Mouse (Mus musculus) spleen, postnatal 10 days (tissue): ENCODE measurements around the gene Dsel.

Source experiments
- DNase-seq, 2 experiments: peaks; one replicate each; pipeline ENCODE4 v3.0.0; 2021 to 2022; ENCODE audit warnings: low spot score in 2 of 2

The Dsel gene

DNA sequence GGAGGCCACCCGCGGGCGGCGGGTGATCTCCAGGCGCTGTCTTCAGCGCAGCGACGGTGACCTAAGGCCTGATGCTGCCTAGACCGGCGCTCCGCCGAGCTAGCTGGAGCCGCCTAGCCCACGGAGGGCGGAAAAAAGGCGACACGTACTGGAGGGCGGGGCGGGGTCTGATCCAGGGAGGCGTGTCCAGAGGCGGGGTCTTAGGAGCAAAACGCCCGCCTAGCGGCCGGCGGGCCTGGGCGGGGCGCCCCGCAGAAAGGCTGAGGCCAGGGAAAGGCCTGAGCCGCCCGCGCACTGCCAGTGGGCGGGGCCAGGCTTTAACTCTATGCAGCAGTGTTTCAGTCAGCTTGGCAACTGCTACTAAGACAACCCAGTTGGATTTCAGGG, at the start of gene Dsel:
Dsel (minus strand) TSS at position 140 of the 387 bp plus-strand sequence.
- peak; percentile 68 to 87 for DNase-seq

DNA sequence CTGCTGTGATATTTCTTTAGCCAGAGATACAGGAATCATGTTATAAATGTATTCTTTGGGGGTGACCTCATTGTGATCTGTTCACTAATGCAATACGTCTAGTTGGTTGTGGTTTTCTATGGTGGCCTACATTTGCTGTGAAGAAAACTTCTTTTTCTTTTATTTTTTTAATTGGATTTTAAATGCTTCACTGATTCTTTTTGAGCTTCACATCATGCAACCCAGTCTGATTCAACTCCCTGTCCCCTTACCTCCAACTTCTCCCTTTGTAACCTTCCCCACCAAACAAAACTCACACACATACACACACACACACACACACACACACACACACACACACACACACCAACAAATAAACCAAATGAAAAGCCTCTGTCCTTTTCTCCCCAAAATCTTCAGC, 46.7 kb upstream of the Dsel start:
- DNase-seq = no peak

DNA sequence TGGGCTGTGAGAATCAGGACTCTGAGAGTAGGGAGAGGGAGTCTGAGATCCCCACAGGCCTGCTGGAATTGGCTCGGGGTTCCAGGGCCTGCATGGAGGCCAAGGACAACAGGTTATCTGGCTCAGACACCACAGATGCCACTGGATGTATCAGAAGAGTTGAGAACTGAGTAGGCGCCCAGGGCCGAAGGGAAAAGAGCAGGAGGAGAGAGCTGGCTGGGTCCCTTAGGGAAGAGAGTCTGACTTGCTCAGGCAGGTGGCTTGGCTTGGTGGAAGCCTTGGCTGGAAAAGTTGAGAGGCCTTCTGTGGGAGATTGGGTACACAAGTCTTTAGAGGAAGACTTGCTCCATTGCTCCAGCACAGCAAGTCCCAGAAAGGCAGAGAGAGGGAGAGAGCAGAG, 18.6 kb upstream of the Dsel start:
- DNase-seq = no peak

DNA sequence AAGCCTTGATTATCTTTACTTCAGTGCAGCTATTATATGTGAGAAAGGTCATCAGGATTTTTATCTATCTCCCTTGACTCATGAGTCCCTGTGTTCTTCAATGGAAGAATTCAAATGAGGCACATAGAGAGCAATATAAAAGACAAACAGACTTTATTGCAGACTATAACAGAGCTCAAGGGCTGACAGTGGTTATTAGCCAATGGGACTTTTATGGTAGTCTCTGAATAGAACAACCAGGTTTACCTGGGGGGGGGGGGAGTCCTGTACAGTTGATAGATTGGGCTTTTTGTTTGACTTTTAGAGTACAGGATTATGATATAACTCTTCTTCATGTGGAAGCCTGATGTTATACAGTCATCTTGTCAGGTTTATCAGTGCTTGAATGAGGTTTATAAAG, 11.1 kb upstream of the Dsel start:
- DNase-seq = no peak

DNA sequence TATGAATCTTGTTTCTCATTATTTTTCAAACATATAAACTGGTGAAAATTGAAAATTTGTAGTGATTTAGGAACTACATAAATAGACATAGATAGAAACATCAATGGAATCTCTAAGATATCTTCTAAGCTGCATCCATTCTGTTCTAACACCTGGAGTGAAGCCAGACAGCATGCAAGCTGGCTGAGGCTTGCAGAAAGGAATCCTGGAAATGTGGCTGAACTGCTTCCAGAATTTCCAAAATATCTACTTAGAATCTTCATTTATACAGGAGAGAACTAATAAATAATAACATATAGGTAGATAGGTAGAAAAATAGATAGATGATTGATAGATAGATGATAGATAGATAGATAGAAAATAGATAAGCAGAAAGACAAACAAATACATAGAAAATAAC, 8.5 kb upstream of the Dsel start:
- no peak for DNase-seq

DNA sequence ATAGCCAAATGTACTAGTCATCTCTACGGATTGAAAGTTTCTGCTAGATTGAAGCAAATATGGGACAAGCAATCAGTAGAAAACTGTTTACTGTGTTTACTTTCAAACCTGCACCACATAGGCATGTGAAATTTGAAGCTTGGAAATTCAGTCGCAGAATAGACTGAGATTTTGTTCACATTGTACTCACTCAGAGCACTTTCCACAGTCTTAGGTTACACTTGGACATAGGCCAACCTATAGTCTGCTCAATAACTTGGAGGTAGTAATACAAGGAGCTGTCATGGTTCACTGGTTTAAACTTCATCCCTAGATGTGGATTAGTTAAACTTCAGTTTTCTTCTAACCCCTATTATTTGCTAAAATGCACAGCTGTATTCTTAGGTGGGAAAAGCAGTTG, 749 bp upstream of the Dsel start:
- no peak for DNase-seq

DNA sequence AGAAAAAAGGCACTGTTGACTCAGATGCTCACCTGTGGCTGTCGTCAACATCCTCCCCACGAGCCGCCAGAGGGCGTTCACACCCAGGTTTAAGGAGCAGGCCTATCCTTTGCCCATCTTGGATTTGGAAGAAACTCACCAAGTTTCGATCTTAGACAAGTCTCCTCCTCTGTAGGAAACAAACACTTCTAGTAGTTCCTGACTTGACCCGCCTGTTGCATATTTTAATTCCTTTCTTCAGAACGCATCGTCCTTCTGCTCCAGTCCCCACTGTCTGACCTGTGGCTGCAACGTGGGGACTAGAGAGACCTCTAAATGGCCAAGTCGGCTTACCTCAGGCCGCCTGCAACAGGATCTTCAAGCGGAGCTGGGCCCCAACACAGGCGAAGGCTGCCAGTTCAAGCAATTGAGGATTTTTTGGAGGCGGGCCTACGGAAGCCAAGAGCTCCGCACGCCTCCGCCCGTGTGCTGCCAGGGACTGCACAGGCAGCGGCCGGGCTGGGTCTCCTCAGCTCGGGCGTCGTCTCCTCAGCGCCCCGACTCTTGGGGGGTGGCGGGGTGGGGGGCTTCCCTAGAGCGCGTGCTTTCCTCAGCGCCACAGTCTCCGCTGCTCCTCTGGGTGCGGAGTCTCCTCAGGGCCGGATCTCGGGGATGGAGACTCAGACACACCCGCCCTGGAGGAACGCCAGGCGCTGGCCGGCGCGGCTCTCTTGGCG, 497 bp downstream of the Dsel start:
- DNase-seq = peak in 1 of 2 experiments; percentile 59

DNA sequence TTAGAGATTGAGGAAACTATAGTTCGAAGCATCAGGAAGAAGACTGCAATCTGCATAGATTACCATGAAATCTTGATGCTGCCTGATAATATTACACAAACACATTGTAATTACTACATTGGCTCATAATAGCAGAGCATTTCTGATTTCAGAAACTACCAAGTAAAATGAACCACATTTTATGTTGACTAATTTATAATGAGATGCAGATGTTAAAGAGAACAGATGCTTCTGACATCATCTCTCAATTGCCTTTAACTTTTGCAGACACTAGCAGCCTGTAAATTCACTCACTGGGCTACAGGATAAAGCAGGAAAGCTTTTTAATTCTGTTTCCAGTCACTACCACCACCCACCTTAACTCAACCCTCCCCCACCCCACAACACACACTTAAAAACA, 6.9 kb downstream of the Dsel start:
- no peak for DNase-seq

DNA sequence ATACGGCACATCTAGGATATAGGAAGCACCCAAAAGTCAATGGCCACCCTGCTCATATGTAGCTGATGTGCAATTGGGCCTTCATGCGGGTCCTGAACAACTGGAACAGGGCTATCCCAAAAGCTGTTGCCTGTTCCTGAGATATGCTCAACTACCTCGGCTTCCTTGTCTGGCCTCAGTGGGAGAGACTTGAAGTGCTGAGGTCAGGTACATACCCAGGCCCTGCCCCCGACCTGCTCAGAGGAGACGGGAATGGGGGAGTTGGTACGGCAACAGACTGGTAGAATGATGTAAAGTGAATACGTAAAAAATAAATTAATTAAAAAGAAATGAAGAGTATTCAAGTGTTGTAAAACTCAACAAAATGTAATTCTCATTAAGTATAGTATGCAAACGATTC, 12.3 kb downstream of the Dsel start:
- no peak for DNase-seq

DNA sequence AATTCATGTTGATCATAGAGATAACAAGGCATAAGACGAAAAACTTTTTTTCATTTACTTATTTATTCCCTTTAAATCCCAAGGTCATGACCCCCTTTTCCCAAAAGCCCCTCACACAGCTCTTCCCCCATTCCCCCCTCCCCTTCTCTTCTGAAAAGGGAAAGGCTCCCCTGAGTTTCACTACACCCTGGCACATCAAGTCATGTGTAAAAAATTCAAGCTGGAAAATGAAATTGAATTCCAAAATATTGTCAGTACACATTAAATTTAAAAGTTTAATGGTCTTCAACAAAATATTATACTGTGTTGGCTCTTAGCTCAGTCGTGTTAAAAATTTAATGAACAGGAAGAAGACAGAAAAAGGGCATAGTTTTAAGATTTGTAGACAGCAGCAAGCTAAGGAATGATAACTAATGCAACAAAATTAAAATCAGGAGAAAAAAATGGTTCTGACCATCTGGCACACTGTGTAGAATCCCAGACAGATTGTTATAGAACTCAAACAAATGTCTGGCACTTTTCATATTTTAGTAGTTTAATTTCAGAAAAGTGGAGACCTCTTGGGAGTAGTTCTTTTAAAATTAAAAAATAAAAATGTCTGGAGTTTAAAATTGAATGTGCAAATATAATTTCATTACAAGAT, 31.0 kb downstream of the Dsel start:
- no peak for DNase-seq
